Mouse (Mus musculus): Measurements from ENCODE around the gene Washc3. TPM values are rescaled to one million over a fixed set of nuclear protein-coding genes. Genes with fewer than 3 reads are reported as not detected.

The Washc3 gene
- polyA plus RNA-seq, 1 experiment from 2014 or later = 54.8 TPM

- Histone ChIP-seq H3K9ac (no peak overlapping the region), H3K4me2 (no peak overlapping the region), H3K36me3 (no peaks in the 10 kb centered on the region), H3K9me3 (no peaks in the 10 kb centered on the region), H3K4me1 (0 out of 2 replicates have a peak, but pooled peaks cover 2% of the 10 kb centered on the region), H3K27me3 (no peaks in the 10 kb centered on the region), H3K27ac (no peak overlapping the region), H3K4me3 (no peak overlapping the region)
- WGBS = 57% methylated on average over 12 of the region's 12 CpGs
- ATAC-seq (ENCODE audit: insufficient number of reproducible peaks, low FRiP score, low TSS enrichment, low read depth) = no peak
Observed at GRCm38 (mm10) chr10:88260309-88260708, 59.4 kb downstream of the Washc3 start.

DNA sequence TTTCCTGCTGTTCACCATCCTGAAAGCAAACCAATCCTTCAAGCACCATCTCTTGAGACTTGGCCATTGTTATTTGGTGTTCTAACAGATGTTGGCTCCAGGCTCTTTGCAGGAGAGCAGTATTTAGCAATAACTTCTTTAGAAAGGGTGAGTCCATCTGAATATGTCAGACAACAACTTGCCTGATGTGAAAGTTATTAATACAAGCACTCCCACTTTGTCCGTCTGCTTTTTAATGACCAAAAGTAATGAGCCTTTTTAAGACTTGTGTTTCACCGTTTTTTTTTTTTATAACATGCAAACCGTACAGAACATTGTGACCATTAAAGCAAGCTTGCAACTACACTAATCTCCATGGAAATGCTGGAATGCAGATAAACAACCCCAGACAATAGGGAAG lies 60.3 kb downstream of the Washc3 start:
- Histone ChIP-seq H3K36me3 (no peaks in the 10 kb centered on the region), H3K4me2 (no peak overlapping the region), H3K27me3 (no peaks in the 10 kb centered on the region), H3K4me1 (0 out of 2 replicates have a peak, but pooled peaks cover 2% of the 10 kb centered on the region), H3K9me3 (no peaks in the 10 kb centered on the region), H3K27ac (no peak overlapping the region), H3K4me3 (no peak overlapping the region), H3K9ac (no peak overlapping the region)
- 22% methylated on average over 3 of the region's 3 CpGs for WGBS
- ATAC-seq (ENCODE audit: insufficient number of reproducible peaks, low FRiP score, low TSS enrichment, low read depth) = no peak

DNA sequence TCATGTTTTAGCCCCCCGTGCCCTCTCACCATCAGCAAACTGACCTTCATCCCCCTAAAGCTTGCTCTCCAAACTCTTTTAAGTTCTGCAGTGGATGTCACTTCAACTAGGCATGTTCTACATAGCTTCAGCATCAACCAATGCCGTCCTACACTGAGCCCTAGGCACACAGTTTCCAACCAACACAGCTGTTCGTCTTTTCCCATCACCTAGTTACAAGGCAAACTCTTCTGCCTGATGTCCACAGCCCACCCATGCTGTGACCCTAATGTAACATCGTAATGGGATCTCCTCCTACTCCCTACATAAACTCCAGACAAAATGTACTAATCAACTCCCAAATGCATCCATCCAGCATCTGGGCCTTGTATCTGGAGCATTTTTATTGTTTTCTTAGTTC lies 62.5 kb downstream of the Washc3 start:
- Histone ChIP-seq H3K27me3 (no peaks in the 10 kb centered on the region), H3K4me3 (no peak overlapping the region), H3K4me1 (0 out of 2 replicates have a peak, but pooled peaks cover 2% of the 10 kb centered on the region), H3K9me3 (no peaks in the 10 kb centered on the region), H3K27ac (no peak overlapping the region), H3K4me2 (no peak overlapping the region), H3K9ac (no peak overlapping the region), H3K36me3 (no peaks in the 10 kb centered on the region)
- WGBS = 73% methylated on average over 4 of the region's 4 CpGs
- ATAC-seq (ENCODE audit: insufficient number of reproducible peaks, low FRiP score, low TSS enrichment, low read depth) = no peak

DNA sequence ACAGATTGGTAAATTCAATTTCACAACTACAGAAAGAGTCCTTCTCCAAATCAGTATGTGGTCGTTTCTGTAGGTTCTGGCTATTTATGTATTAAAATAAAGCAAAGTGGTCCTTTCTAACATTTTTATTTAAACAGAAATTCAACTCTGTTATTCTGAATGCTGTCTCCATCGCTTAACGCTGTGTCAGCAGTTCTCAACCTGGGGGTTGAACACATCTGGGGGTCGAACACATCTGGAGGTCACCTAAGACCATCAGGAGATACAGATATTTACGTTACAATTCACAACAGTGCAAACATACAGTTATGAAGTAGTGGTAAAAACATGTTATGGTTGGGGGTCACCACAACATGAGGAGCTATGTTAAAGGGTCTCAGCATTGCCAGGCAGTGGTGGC lies 73.2 kb downstream of the Washc3 start:
- H3K27ac ChIP-seq = no peak overlapping the region
- no peaks in the 10 kb centered on the region for H3K36me3 ChIP-seq
- no peaks in the 10 kb centered on the region for H3K4me1 ChIP-seq
- no peak for ATAC-seq (ENCODE audit: insufficient number of reproducible peaks, low FRiP score, low TSS enrichment, low read depth)
- no peaks in the 10 kb centered on the region for H3K27me3 ChIP-seq
- no peaks in the 10 kb centered on the region for H3K9me3 ChIP-seq
- no peak overlapping the region for H3K4me3 ChIP-seq
- no peak overlapping the region for H3K9ac ChIP-seq
- 81% methylated on average over 5 of the region's 5 CpGs for WGBS
- no peak overlapping the region for H3K4me2 ChIP-seq

- WGBS = 74% methylated on average over 3 of the region's 3 CpGs
- Histone ChIP-seq H3K27ac (no peak overlapping the region), H3K4me3 (no peak overlapping the region), H3K4me1 (no peaks in the 10 kb centered on the region), H3K9me3 (no peaks in the 10 kb centered on the region), H3K4me2 (no peak overlapping the region), H3K36me3 (no peaks in the 10 kb centered on the region), H3K27me3 (no peaks in the 10 kb centered on the region), H3K9ac (no peak overlapping the region)
- ATAC-seq (ENCODE audit: insufficient number of reproducible peaks, low FRiP score, low TSS enrichment, low read depth) = no peak
Observed at GRCm38 (mm10) chr10:88281699-88282098, 80.8 kb downstream of the Washc3 start.

DNA sequence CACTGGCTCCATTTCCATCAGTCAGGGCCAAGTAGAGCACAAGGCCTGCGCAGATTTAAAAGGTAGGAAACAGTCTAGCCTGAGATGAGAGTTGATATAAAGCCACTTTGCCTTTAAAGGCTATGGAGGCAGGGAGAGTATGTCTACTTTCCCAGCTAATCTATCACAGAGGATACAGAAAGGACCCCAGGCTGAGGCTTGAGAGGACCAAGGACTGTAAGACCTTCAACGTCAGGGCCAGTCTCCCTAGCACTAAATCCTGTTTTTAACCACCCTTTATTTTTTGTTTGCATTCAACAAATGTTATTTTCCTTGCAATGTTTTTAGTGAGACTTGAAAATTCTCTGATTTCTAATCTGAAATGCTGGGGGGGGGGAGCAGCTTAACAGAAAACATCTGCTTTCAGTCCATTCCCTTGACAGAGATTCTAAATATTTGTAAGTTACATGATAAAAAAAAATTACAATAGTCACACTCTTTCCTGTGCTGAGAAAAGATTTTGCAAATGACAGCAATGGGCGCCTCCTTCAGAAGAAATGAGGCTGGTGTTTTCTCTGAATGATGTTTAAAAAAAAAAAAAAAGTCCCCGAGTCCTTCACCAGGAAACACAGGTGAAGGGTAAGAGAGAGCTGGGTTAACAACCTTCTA lies 83.6 kb downstream of the Washc3 start:
- H3K9me3 ChIP-seq = no peaks in the 10 kb centered on the region
- H3K4me2 ChIP-seq = no peak overlapping the region
- H3K4me1 ChIP-seq = no peaks in the 10 kb centered on the region
- no peak for ATAC-seq (ENCODE audit: insufficient number of reproducible peaks, low FRiP score, low TSS enrichment, low read depth)
- H3K4me3 ChIP-seq = no peak overlapping the region
- no peak overlapping the region for H3K9ac ChIP-seq
- H3K27ac ChIP-seq = no peak overlapping the region
- no peaks in the 10 kb centered on the region for H3K27me3 ChIP-seq
- H3K36me3 ChIP-seq = no peaks in the 10 kb centered on the region
- 81% methylated on average over 4 of the region's 4 CpGs for WGBS

DNA sequence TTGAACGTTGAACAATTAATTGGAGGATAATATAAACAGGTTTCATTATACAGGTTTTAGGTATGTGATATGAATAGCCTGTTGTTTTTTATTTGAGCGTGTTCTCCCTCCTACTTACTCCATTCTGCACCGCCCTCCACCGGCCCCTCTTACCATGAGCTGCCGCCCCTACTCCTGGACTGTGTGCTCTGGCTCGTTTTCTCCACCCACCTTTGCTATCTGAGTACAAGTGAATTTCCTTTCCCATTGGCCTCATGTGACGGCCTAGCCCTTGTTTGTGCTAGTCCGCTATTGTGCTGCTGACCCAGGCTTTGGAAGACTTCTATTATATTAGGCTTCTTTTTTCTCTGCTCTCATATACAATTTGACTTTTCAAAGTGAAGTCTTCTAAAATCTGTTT lies 86.4 kb downstream of the Washc3 start:
- Histone ChIP-seq H3K9ac (no peak overlapping the region), H3K36me3 (no peaks in the 10 kb centered on the region), H3K27me3 (no peaks in the 10 kb centered on the region), H3K27ac (no peak overlapping the region), H3K4me1 (no peaks in the 10 kb centered on the region), H3K9me3 (no peaks in the 10 kb centered on the region), H3K4me2 (no peak overlapping the region), H3K4me3 (no peak overlapping the region)
- ATAC-seq (ENCODE audit: insufficient number of reproducible peaks, low FRiP score, low TSS enrichment, low read depth) = no peak
- 65% methylated on average over 8 of the region's 8 CpGs for WGBS

DNA sequence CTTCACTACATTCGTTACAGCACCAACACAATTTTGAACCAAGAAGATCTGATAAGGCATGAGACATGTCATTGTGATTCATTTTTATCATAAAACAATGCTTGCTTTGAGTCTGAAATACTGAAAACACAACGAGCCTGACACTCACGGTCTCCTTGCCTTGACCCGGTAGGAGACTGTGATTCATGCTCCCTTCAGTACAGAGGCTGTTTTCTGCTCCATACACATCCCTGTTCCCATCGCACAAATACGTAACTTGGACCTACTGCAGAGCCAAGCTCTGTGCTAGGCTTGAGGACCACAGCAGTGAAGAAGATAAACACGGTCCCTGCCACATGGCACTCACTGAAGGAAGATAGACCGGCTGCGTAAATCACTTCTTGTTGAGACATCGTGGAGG lies 87.2 kb downstream of the Washc3 start:
- whole genome bisulfite sequencing = 79% methylated on average over 10 of the region's 10 CpGs
- Histone ChIP-seq H3K4me1 (no peaks in the 10 kb centered on the region), H3K27me3 (no peaks in the 10 kb centered on the region), H3K4me3 (no peak overlapping the region), H3K9me3 (no peaks in the 10 kb centered on the region), H3K27ac (no peak overlapping the region), H3K9ac (no peak overlapping the region), H3K4me2 (no peak overlapping the region), H3K36me3 (no peaks in the 10 kb centered on the region)
- no peak for ATAC-seq (ENCODE audit: insufficient number of reproducible peaks, low FRiP score, low TSS enrichment, low read depth)

DNA sequence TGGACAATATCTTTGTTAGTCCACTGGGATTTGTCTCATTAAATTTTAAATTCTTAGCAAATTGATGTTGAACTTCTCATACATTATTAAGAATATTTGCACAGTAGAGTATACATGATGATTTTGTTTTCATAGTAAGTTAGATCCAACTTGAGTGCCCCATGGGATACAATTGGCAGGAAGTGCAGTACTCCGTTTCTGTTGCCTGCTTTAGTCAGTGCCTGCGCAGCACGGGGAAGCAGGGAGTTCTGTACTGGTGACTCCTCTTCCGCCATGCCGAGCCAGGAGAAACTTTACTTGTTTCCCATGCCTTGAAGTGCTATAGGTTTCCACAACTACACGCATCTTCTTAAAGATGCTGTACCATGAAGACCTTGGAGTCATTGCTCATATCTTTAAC lies 94.2 kb downstream of the Washc3 start:
- H3K27me3 ChIP-seq = no peaks in the 10 kb centered on the region

More for the DNA sequence above, 94.2 kb downstream of the Washc3 start:
- Histone ChIP-seq H3K9ac (no peak overlapping the region), H3K27ac (no peak overlapping the region), H3K4me1 (0 out of 2 replicates have a peak, but pooled peaks cover 4% of the 10 kb centered on the region), H3K4me2 (no peak overlapping the region), H3K4me3 (no peak overlapping the region), H3K36me3 (no peaks in the 10 kb centered on the region), H3K9me3 (no peaks in the 10 kb centered on the region)
- no peak for ATAC-seq (ENCODE audit: insufficient number of reproducible peaks, low FRiP score, low TSS enrichment, low read depth)
- 69% methylated on average over 6 of the region's 6 CpGs for WGBS

Other genes with a start within 250 kb of the Washc3 start
- gene Pmch, start 110.0 kb upstream of the Washc3 start, polyA plus RNA-seq (2015; fragmentation: Nextera tagmentation; extraction: Ambion mirVana) = 0.35 TPM in 1 of 2 replicates, not detected in the other
- 6.4 and 7.7 TPM in 2 replicates for gene Parpbp, start 54.2 kb upstream of the Washc3 start, polyA plus RNA-seq (2015; fragmentation: Nextera tagmentation; extraction: Ambion mirVana)
- 55.8 and 58.0 TPM in 2 replicates for gene Nup37, start 54.1 kb upstream of the Washc3 start, polyA plus RNA-seq (2015; fragmentation: Nextera tagmentation; extraction: Ambion mirVana)
- gene Dram1, start 178.0 kb downstream of the Washc3 start, polyA plus RNA-seq (2015; fragmentation: Nextera tagmentation; extraction: Ambion mirVana) = 1.5 and 2.5 TPM in 2 replicates
- gene Gnptab, start 178.0 kb downstream of the Washc3 start, polyA plus RNA-seq (2015; fragmentation: Nextera tagmentation; extraction: Ambion mirVana) = 8.6 and 9.1 TPM in 2 replicates

Measured in limb, embryonic 15.5 days (tissue).